Mouse (Mus musculus): ENCODE measurements around the gene Parp2.
"Not testable (repeated sequence)": the region's sequence is repeated elsewhere in the genome, so short reads cannot be mapped to it uniquely, and the experiment has no call there.

Parp2 gene

GRCm38 (mm10) chr14:50829878-50830277 lies 22.2 kb downstream of the Parp2 start:
- DNase-seq (ENCODE audit: low spot score): no peak

DNA sequence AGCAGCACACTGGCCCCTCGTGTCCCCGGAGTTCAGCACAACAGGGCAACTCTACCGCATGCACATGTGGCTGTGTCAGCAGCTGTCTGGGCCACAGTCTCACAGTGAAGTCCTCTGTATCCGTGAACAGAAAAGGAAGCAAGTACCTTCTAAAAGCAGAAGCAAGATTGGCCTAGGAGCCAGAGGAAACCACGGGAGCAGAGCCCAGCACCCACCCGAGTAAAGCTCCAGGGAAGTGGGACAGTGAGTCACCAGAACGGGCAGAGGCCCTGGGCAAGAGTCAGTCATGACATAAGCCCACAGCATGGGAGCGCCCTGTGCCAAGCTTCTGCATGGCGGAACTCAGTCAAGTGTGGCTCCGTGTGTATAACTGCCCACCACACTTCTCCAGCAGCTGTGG lies 26.3 kb downstream of the Parp2 start:
- DNase-seq (ENCODE audit: low spot score): no peak

GRCm38 (mm10) chr14:50834435-50834834 lies 26.8 kb downstream of the Parp2 start:
- no peak for DNase-seq (ENCODE audit: low spot score)

DNA sequence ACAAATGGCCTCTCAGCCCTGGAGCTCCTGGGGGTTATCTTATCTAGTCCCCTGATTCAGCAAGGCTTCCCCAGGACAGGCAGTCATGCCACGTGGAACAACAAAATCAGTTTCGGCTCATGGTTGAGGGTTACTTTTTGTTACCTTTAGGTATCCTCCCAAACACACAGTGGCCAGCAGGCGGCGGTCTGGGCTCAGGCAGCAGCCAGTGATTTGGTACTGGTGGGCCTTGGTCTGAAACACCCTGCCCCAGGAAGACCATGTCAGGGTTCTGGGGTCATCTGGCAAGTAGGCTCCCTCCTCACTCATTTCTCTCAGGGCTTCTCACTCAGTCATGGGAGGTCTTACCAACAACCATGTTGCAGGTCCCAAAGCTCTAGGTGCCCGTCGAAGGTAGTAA lies 29.6 kb downstream of the Parp2 start:
- DNase-seq (ENCODE audit: low spot score): no peak

- no peak for DNase-seq (ENCODE audit: low spot score)
These were observed 48.1 kb downstream of the Parp2 start for GRCm38 (mm10) chr14:50855788-50856187.

DNA sequence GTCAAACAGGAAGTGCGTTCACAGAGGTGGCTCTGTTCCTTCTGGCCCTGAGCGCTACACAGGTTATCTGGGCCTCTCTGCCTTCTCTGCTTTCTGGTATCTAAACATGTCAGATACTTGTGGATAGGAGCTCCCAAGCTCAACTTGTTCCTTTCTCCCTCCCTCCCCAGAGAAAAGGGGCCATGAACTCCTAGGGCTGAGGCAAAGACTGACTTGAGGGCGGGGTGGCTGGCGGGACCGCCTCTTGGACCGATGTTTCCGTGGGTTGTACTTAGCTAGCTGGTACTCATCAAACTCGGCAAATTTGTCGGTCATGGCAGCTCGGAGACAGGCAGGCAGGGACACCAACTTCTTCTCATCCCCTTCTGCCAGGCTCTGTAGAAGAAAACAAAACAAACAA lies 55.0 kb downstream of the Parp2 start:
- DNase-seq (ENCODE audit: low spot score): no peak

DNA sequence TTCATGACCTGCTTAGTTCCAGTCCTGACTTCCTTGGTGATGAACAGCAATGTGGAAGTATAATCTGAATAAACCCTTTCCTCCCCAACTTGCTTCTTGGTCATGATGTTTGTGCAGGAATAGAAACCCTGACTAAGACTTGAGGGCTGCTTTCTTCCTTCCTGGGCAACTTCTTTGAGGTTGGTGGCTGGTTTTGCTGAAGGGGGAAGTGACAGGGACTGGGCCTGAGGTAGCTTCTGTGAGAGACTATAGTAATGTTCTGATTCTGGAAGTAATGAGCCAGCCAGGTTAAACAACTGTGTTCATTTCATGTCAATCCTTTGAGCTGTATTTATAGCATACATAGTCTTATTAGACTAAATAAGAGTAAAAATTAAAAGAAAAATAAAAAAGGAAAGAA lies 57.4 kb downstream of the Parp2 start:
- DNase-seq (ENCODE audit: low spot score): not testable (repeated sequence)

DNA sequence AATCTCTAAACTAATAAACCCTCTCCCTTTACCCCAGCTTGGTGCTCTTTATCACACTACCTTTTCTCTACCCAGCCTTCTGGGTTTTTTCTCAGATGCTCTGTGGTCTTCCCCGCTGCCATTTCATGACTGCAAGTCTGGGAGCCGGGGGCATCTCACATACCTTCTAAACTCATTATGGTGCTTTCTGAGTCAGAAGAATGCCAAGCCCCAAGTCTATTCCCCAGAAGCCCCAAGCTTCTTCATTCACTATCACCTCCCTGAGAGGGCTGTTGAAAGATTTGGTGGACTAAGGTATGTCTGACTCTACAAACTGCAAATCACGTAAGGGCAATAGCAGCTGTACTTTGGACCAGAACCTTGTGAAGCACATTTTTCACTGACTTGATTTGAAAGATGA lies 59.3 kb downstream of the Parp2 start:
- no peak for DNase-seq (ENCODE audit: low spot score)

GRCm38 (mm10) chr14:50868211-50868610 lies 60.6 kb downstream of the Parp2 start:
- DNase-seq (ENCODE audit: low spot score): no peak

- no peak for DNase-seq (ENCODE audit: low spot score)
These were observed 61.0 kb downstream of the Parp2 start for GRCm38 (mm10) chr14:50868656-50869055.

DNA sequence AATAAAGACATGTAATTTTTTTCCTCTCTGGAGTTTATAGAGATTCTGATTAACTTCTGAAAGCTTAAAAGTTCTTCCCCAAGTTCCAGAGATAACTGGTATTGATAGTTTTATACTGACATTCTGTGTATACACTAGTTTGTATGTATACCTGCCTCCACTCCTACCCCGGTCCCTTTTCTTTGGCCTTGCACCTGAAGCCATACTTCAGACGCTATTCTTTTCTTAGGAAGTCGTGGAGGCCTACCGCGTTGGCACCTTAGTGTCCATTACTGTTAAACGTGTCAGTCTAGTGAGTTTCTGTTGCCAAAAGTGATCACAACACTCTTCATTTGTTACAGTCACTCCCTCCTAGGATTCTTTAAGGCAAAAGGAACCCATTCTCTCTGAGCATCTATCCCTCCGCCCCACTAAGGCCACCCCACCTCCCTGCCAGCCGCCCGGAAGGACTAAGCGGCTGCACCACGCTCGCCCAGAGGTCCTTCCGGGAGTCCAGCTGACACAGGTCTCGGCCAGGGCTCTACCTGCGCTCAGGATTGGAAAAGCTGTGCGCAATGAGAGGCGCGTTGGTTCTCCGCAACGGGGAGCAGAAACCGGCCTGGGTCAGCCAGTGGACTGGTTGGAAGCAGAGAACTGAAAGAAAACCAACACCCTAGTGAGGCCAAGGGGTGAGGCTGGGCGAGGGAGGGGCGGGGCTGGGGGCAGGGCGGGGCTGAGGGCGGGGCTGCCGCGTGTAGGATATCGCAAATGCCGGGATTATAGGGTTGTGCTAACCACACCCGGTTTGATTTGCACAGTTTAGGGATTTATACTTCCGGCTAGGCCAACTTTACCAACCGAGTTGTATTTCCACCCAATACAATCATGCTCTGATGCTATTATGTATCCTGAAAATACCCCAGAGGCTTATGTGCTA lies 62.5 kb downstream of the Parp2 start, which contains the start of gene Tep1:
Gene Tep1 (minus strand): TSS at position 672 of the 916 bp plus-strand sequence.
- no peak for DNase-seq (ENCODE audit: low spot score)

DNA sequence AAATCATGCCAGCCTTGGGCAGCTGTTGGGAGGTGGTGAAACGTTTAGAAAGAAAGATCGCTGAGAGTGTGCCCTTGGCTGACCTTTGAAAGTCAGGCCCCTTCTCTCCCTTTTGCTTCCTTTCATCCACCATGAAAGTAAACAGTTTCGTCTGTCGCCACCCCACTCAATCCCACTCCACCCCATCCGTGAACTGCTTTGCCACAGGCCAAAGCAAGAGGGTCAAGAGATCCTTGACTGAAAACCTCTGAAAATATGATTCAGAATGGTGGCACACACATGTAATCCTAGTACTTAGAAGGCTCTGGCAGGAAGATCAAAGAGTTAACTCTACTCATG lies 63.1 kb downstream of the Parp2 start:
- DNase-seq (ENCODE audit: low spot score): no peak
